Mouse (Mus musculus) forebrain, postnatal 0 days (tissue): Measurements from ENCODE around the gene Pls1. TPM values are rescaled to one million over a fixed set of nuclear protein-coding genes. Genes with fewer than 3 reads are reported as not detected.
A peak's percentile ranks its signal among the peaks of the same experiment; 100 is the strongest.

Source experiments
- ATAC-seq: fragments of 200-750 bp; cut with Nextera tagmentation; 2 replicates; pipeline ENCODE4 v1.8.0; 2017; ENCODE audit warnings: mild to moderate bottlenecking, moderate library complexity
- DNase-seq: peaks from one replicate; pipeline ENCODE4 v3.0.0-alpha.2; 2015
- H3K27ac ChIP-seq: fragments of 300-500 bp; sonication (generic); 2 replicates; pipeline ENCODE4 v1.5.1; 2014; ENCODE audit warnings: low read depth, mild to moderate bottlenecking, antibody characterized with exemption, low read length, moderate library complexity, mixed read lengths
- H3K27me3 ChIP-seq: fragments of 300-500 bp; sonication (generic); 2 replicates; pipeline ENCODE4 v1.6.1; 2014; ENCODE audit warnings: mild to moderate bottlenecking, low read length, mixed read lengths; ENCODE audit not compliant: insufficient read depth
- H3K36me3 ChIP-seq: fragments of 300-500 bp; sonication (generic); 2 replicates; pipeline ENCODE4 v1.6.1; 2014; ENCODE audit warnings: mild to moderate bottlenecking, moderate library complexity; ENCODE audit not compliant: insufficient read depth
- H3K4me1 ChIP-seq: fragments of 300-500 bp; sonication (generic); 2 replicates; pipeline ENCODE4 v1.6.1; 2014; ENCODE audit warnings: antibody characterized with exemption; ENCODE audit not compliant: insufficient read depth
- H3K4me2 ChIP-seq: fragments of 300-500 bp; sonication (generic); 2 replicates; pipeline ENCODE4 v1.6.1; 2014; ENCODE audit warnings: low read depth, mild to moderate bottlenecking, moderate library complexity
- H3K4me3 ChIP-seq: fragments of 300-500 bp; sonication (generic); 2 replicates; pipeline ENCODE4 v1.5.1; 2014; ENCODE audit warnings: low read depth, low read length, mixed read lengths
- H3K9ac ChIP-seq: fragments of 300-500 bp; sonication (generic); 2 replicates; pipeline ENCODE4 v1.6.1; 2014; ENCODE audit warnings: mild to moderate bottlenecking
- H3K9me3 ChIP-seq: fragments of 300-500 bp; sonication (generic); 2 replicates; pipeline ENCODE4 v1.6.1; 2016; ENCODE audit warnings: low read length
- CTCF ChIP-seq: sonication (generic); IDR thresholded peaks from 2 replicates; pipeline ENCODE4 v1.5.1; 2016; ENCODE audit warnings: antibody characterized with exemption, control low read depth, low read depth
- WGBS: fragments of 180-500 bp; shearing (Covaris S2); extraction: QIAGEN DNeasy Blood & Tissue Kit; methylation state at CpG from one replicate; pipeline ENCODE4 v1.1.7; 2014; 5-methylcytosine and 5-hydroxymethylcytosine counted together
- polyA plus RNA-seq: library from polyadenylated mRNA; unstranded; fragments of >200 nt; fragmentation: Nextera tagmentation; extraction: Ambion mirVana; gene quantifications from 2 replicates; pipeline ENCODE4 v1.2.1, GENCODE M21; 2015
- total RNA-seq: library from RNA; depleted of rRNA; stranded (reverse); fragments of >200 nt; gene quantifications from 2 replicates; pipeline ENCODE4 v1.2.3, GENCODE M21; 2014

The Pls1 gene
- total and polyA plus RNA-seq, 2 experiments from 2014 or later, result 1.3 to 2.9 TPM

- Histone ChIP-seq H3K4me3 (peak within 1 kb of the TSS; percentile 96), H3K36me3 (no peaks in the 10 kb centered on the region), H3K9me3 (no peaks in the 10 kb centered on the region), H3K9ac (peak within 1 kb of the TSS; percentile 85), H3K4me1 (0 out of 2 replicates have a peak, but pooled peaks cover 6% of the 10 kb centered on the region), H3K4me2 (peak within 1 kb of the TSS; percentile 79), H3K27me3 (no peaks in the 10 kb centered on the region), H3K27ac (peak within 1 kb of the TSS; percentile 54)
- peak; percentile 98 for ATAC-seq
- 2% methylated on average over 51 of the region's 56 CpGs for WGBS
- TF ChIP-seq CTCF, result peak; percentile 14; the same call in 1 of the 2 replicates
- DNase-seq, result peak; percentile 91
Measured at GRCm38 (mm10) chr9:95750037-95750511, 95.0 kb downstream of the Pls1 start, which contains the start of gene Trpc1. Gene Trpc1 (minus strand): TSS chr9:95750375.

GRCm38 (mm10) chr9:95749461-95749928, 95.6 kb downstream of the Pls1 start:
- Histone ChIP-seq H3K4me3 (peak overlapping the region; percentile 96), H3K4me1 (0 out of 2 replicates have a peak, but pooled peaks cover 6% of the 10 kb centered on the region), H3K9ac (peak overlapping the region; percentile 85), H3K27ac (0 out of 2 replicates have a peak overlapping the region, but pooled peaks have one; percentile 54), H3K9me3 (no peaks in the 10 kb centered on the region), H3K27me3 (no peaks in the 10 kb centered on the region), H3K36me3 (no peaks in the 10 kb centered on the region), H3K4me2 (peak overlapping the region; percentile 79)
- DNase-seq, result peak; percentile 18
- peak; percentile 57 for ATAC-seq
- 2% methylated on average over 34 of the region's 34 CpGs for WGBS
- no peak for TF ChIP-seq CTCF

- 0 out of 2 replicates have a peak, but pooled peaks cover 6% of the 10 kb centered on the region for H3K4me1 ChIP-seq
- H3K4me3 ChIP-seq, result no peak overlapping the region
- no peaks in the 10 kb centered on the region for H3K36me3 ChIP-seq
- no peak overlapping the region for H3K9ac ChIP-seq
- no peak for TF ChIP-seq CTCF
- ATAC-seq, result no peak
- 88% methylated on average over 5 of the region's 5 CpGs for WGBS
- no peak for DNase-seq
- H3K9me3 ChIP-seq, result no peaks in the 10 kb centered on the region
- no peak overlapping the region for H3K4me2 ChIP-seq
- H3K27me3 ChIP-seq, result no peaks in the 10 kb centered on the region
- no peak overlapping the region for H3K27ac ChIP-seq
Measured at GRCm38 (mm10) chr9:95747298-95747697, 97.8 kb downstream of the Pls1 start.

GRCm38 (mm10) chr9:95744845-95745613, 100.1 kb downstream of the Pls1 start:
- 69% methylated on average over 7 of the region's 7 CpGs for WGBS
- Histone ChIP-seq H3K4me1 (0 out of 2 replicates have a peak, but pooled peaks cover 6% of the 10 kb centered on the region), H3K4me3 (no peak overlapping the region), H3K27me3 (no peaks in the 10 kb centered on the region), H3K9ac (no peak overlapping the region), H3K27ac (no peak overlapping the region), H3K4me2 (no peak overlapping the region), H3K9me3 (no peaks in the 10 kb centered on the region), H3K36me3 (peaks cover 3% of the 10 kb centered on the region; the same call in 1 of the 2 replicates)
- no peak for TF ChIP-seq CTCF
- no peak for ATAC-seq
- no peak for DNase-seq

GRCm38 (mm10) chr9:95736238-95736637, 108.9 kb downstream of the Pls1 start:
- Histone ChIP-seq H3K9ac (no peak overlapping the region), H3K27ac (no peak overlapping the region), H3K9me3 (no peaks in the 10 kb centered on the region), H3K4me2 (no peak overlapping the region), H3K4me3 (no peak overlapping the region), H3K4me1 (no peaks in the 10 kb centered on the region), H3K36me3 (peaks cover 5% of the 10 kb centered on the region; the same call in 1 of the 2 replicates), H3K27me3 (no peaks in the 10 kb centered on the region)
- ATAC-seq, result no peak
- TF ChIP-seq CTCF, result peak; percentile 55
- DNase-seq, result no peak

GRCm38 (mm10) chr9:95712574-95712973, 132.5 kb downstream of the Pls1 start:
- 30% methylated on average over 8 of the region's 8 CpGs for WGBS
- Histone ChIP-seq H3K9ac (no peak overlapping the region), H3K36me3 (peaks cover 13% of the 10 kb centered on the region), H3K4me3 (no peak overlapping the region), H3K4me1 (no peaks in the 10 kb centered on the region), H3K27ac (no peak overlapping the region), H3K4me2 (no peak overlapping the region), H3K27me3 (no peaks in the 10 kb centered on the region), H3K9me3 (no peaks in the 10 kb centered on the region)
- ATAC-seq (no peak), DNase-seq (no peak)
- no peak for TF ChIP-seq CTCF

GRCm38 (mm10) chr9:95708943-95709342, 136.2 kb downstream of the Pls1 start:
- DNase-seq (no peak), ATAC-seq (no peak)
- no peaks in the 10 kb centered on the region for H3K9me3 ChIP-seq
- no peak overlapping the region for H3K4me3 ChIP-seq
- peaks cover 9% of the 10 kb centered on the region for H3K36me3 ChIP-seq
- H3K27me3 ChIP-seq, result no peaks in the 10 kb centered on the region
- no peaks in the 10 kb centered on the region for H3K4me1 ChIP-seq
- H3K9ac ChIP-seq, result no peak overlapping the region
- TF ChIP-seq CTCF, result 0 out of 2 replicates have a peak, but pooled peaks have one; percentile 17
- H3K4me2 ChIP-seq, result no peak overlapping the region
- H3K27ac ChIP-seq, result no peak overlapping the region
